Mouse (Mus musculus) spleen, adult 18-20 months (tissue): ENCODE data around the gene Zcchc7.

ENCODE experiments used
- DNase-seq, 2 experiments: peaks; one replicate each; pipeline ENCODE4 v3.0.0; 2022; ENCODE audit warnings: mixed read lengths in 2 of 2

Zcchc7 gene

GRCm38 (mm10) chr4:44774890-44775289 is 19.2 kb downstream of the Zcchc7 start:
- DNase-seq, result no peak

- no peak for DNase-seq
These were observed 21.0 kb downstream of the Zcchc7 start for GRCm38 (mm10) chr4:44776651-44777050.

- no peak for DNase-seq
These were observed 21.4 kb downstream of the Zcchc7 start for GRCm38 (mm10) chr4:44777101-44777500.

GRCm38 (mm10) chr4:44777711-44778110 is 22.0 kb downstream of the Zcchc7 start:
- DNase-seq, result no peak

- no peak for DNase-seq
These were observed 22.6 kb downstream of the Zcchc7 start for GRCm38 (mm10) chr4:44778316-44778715.

GRCm38 (mm10) chr4:44780462-44781157 is 24.9 kb downstream of the Zcchc7 start:
- no peak for DNase-seq

GRCm38 (mm10) chr4:44781494-44781893 is 25.8 kb downstream of the Zcchc7 start:
- DNase-seq, result no peak

GRCm38 (mm10) chr4:44783566-44784292 is 28.1 kb downstream of the Zcchc7 start:
- DNase-seq, result no peak

- no peak for DNase-seq
These were observed 57.2 kb downstream of the Zcchc7 start for GRCm38 (mm10) chr4:44812855-44813254.

- DNase-seq, result no peak
These were observed 58.1 kb downstream of the Zcchc7 start for GRCm38 (mm10) chr4:44813770-44814169.

GRCm38 (mm10) chr4:44816584-44816983 is 60.9 kb downstream of the Zcchc7 start:
- DNase-seq, result no peak

- no peak for DNase-seq
These were observed 74.9 kb downstream of the Zcchc7 start for GRCm38 (mm10) chr4:44830609-44831008.

GRCm38 (mm10) chr4:44851835-44852251 is 96.2 kb downstream of the Zcchc7 start:
- DNase-seq, result no peak

GRCm38 (mm10) chr4:44871591-44871990 is 115.9 kb downstream of the Zcchc7 start:
- no peak for DNase-seq

- DNase-seq, result no peak
These were observed 116.4 kb downstream of the Zcchc7 start for GRCm38 (mm10) chr4:44872048-44872447.

GRCm38 (mm10) chr4:44880065-44880623 is 124.5 kb downstream of the Zcchc7 start:
- DNase-seq, result no peak

GRCm38 (mm10) chr4:44886143-44886542 is 130.5 kb downstream of the Zcchc7 start:
- DNase-seq, result no peak

GRCm38 (mm10) chr4:44891344-44891743 is 135.7 kb downstream of the Zcchc7 start:
- DNase-seq, result no peak

- peak; percentile 61 to 67 for DNase-seq
These were observed 150.1 kb downstream of the Zcchc7 start for GRCm38 (mm10) chr4:44905651-44906271.

- no peak for DNase-seq
These were observed 150.7 kb downstream of the Zcchc7 start for GRCm38 (mm10) chr4:44906399-44906798.

GRCm38 (mm10) chr4:44910065-44910464 is 154.4 kb downstream of the Zcchc7 start:
- DNase-seq, result peak in 1 of 2 experiments; percentile 39

- no peak for DNase-seq
These were observed 155.2 kb downstream of the Zcchc7 start for GRCm38 (mm10) chr4:44910857-44911256.

GRCm38 (mm10) chr4:44917312-44917848 is 161.7 kb downstream of the Zcchc7 start:
- no peak for DNase-seq
